Mouse (Mus musculus) embryonic facial prominence, embryonic 14.5 days (tissue): Measurements from ENCODE around the gene Pitpnm2. TPM values are rescaled to one million over a fixed set of nuclear protein-coding genes. Genes with fewer than 3 reads are reported as not detected.

Experiments used
- ATAC-seq: fragments of 200-750 bp; cut with Nextera tagmentation; 2 replicates; pipeline ENCODE4 v1.8.0; 2017; ENCODE audit warnings: low read depth, moderate number of reproducible peaks, moderate TSS enrichment
- DNase-seq: peaks from one replicate; pipeline ENCODE4 v3.0.0-alpha.2; 2015; ENCODE audit warnings: low spot score
- H3K27ac ChIP-seq: fragments of 300-500 bp; sonication (generic); replicated peaks from 2 replicates; pipeline ENCODE4 v1.5.1; 2014; ENCODE audit warnings: low read depth, mild to moderate bottlenecking, low read length, moderate library complexity
- H3K27me3 ChIP-seq: fragments of 300-500 bp; sonication (generic); replicated peaks from 2 replicates; pipeline ENCODE4 v1.6.1; 2014; ENCODE audit warnings: low read length; ENCODE audit not compliant: control insufficient read depth, insufficient read depth
- H3K36me3 ChIP-seq: fragments of 300-500 bp; sonication (generic); 2 replicates; pipeline ENCODE4 v1.6.1; 2014; ENCODE audit warnings: low read length, mixed read lengths; ENCODE audit not compliant: control insufficient read depth, insufficient read depth
- H3K4me1 ChIP-seq: fragments of 300-500 bp; sonication (generic); 2 replicates; pipeline ENCODE4 v1.6.1; 2014; ENCODE audit warnings: antibody characterized with exemption, low read length; ENCODE audit not compliant: control insufficient read depth, insufficient read depth
- H3K4me2 ChIP-seq: fragments of 300-500 bp; sonication (generic); 2 replicates; pipeline ENCODE4 v1.6.1; 2014; ENCODE audit warnings: low read depth, mild to moderate bottlenecking, low read length, moderate library complexity, mixed read lengths
- H3K4me3 ChIP-seq: fragments of 300-500 bp; sonication (generic); 2 replicates; pipeline ENCODE4 v1.5.1; 2014; ENCODE audit warnings: low read depth, mild to moderate bottlenecking, low read length
- H3K9ac ChIP-seq: fragments of 300-500 bp; sonication (generic); 2 replicates; pipeline ENCODE4 v1.6.1; 2014; ENCODE audit warnings: low read depth, mild to moderate bottlenecking, low read length, moderate library complexity, mixed read lengths
- H3K9me3 ChIP-seq: fragments of 300-500 bp; sonication (generic); 2 replicates; pipeline ENCODE4 v1.6.1; 2016; ENCODE audit warnings: low read length; ENCODE audit not compliant: control insufficient read depth
- WGBS: fragments of 180-500 bp; shearing (Covaris S2); extraction: QIAGEN DNeasy Blood & Tissue Kit; methylation state at CpG from one replicate; pipeline ENCODE4 v1.1.7; 2014; 5-methylcytosine and 5-hydroxymethylcytosine counted together
- polyA plus RNA-seq: library from polyadenylated mRNA; unstranded; fragments of >200 nt; fragmentation: Nextera tagmentation; extraction: Ambion mirVana; gene quantifications from 2 replicates; pipeline ENCODE4 v1.2.1, GENCODE M21; 2014

Pitpnm2 gene
- polyA plus RNA-seq, 1 experiment from 2014 or later: 7.6 TPM

DNA sequence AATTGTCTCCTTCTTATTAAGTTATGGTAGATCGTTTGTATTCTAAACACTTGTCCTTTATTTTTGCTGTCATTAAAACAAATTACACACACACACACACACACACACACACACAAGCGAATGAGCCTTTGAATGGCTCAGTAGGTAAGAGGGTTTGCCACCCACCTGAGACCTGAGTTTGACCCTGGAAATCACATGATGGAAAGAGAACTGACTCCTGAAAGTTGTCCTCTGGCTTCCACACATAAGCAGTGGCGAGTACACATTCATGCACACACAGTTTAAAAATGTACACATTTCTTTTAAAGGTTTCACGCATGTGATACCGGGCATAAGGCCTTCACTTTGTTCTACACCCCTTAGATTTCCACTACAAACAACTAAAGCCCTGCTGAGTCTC, 20.7 kb upstream of the Pitpnm2 start:
- no peak overlapping the region for H3K9ac ChIP-seq
- H3K4me3 ChIP-seq: no peak overlapping the region
- no peaks in the 10 kb centered on the region for H3K4me1 ChIP-seq
- peaks cover 15% of the 10 kb centered on the region for H3K36me3 ChIP-seq
- WGBS: 80% methylated on average over 5 of the region's 5 CpGs
- no peak for ATAC-seq
- H3K4me2 ChIP-seq: no peak overlapping the region
- H3K27me3 ChIP-seq: no peaks in the 10 kb centered on the region
- DNase-seq: no peak
- 0 out of 2 replicates have a peak overlapping the region, but pooled peaks have one; percentile 3 for H3K27ac ChIP-seq
- H3K9me3 ChIP-seq: no peaks in the 10 kb centered on the region

DNA sequence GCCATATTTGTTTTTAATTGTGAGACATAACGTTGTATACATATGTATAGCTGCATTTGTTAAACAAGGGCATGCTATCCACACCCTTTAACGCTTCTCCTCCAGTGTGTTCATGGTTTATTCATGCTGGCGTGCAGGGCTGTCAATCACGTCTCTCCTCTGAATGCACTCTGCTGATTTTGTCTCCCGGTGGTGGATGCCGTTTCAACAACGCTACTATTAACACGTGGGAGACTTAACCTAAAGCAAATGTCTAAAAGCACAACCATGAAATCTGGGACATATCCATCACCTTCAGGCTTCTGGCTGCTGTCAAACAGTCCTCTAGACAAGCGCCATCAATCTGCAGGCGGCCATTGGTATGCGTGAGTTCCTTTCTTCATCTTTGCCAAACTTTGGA, 20.1 kb upstream of the Pitpnm2 start:
- Histone ChIP-seq H3K27me3 (no peaks in the 10 kb centered on the region), H3K9ac (no peak overlapping the region), H3K27ac (no peak overlapping the region), H3K4me2 (no peak overlapping the region), H3K4me3 (no peak overlapping the region), H3K36me3 (peaks cover 20% of the 10 kb centered on the region), H3K4me1 (no peaks in the 10 kb centered on the region), H3K9me3 (no peaks in the 10 kb centered on the region)
- peak; percentile 60; the same call in 1 of the 2 replicates for ATAC-seq
- 38% methylated on average over 11 of the region's 11 CpGs for WGBS
- peak; percentile 66 for DNase-seq

DNA sequence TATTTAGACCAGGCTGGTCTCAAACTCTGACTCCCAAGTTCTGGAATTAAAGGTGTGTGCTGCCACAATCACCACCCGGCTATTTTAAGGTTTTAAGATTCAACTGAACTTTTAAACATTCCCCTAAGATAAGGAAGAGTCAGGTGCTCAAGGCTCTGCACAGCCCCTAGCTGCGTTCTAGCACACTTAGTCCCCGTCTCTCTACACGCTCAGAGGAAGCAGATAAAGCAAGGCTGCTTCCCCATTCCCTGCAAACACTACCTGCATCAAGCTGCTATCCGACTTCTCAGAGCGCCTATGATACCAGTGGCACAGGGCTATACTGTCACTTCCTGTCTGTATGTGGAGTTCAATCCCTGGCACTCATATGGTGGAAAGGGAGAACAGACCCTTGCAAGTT, 18.1 kb upstream of the Pitpnm2 start:
- Histone ChIP-seq H3K4me3 (no peak overlapping the region), H3K36me3 (peaks cover 25% of the 10 kb centered on the region), H3K27ac (no peak overlapping the region), H3K27me3 (no peaks in the 10 kb centered on the region), H3K4me1 (no peaks in the 10 kb centered on the region), H3K9ac (no peak overlapping the region), H3K4me2 (no peak overlapping the region), H3K9me3 (no peaks in the 10 kb centered on the region)
- DNase-seq: no peak
- ATAC-seq: no peak
- WGBS: 90% methylated on average over 6 of the region's 6 CpGs

DNA sequence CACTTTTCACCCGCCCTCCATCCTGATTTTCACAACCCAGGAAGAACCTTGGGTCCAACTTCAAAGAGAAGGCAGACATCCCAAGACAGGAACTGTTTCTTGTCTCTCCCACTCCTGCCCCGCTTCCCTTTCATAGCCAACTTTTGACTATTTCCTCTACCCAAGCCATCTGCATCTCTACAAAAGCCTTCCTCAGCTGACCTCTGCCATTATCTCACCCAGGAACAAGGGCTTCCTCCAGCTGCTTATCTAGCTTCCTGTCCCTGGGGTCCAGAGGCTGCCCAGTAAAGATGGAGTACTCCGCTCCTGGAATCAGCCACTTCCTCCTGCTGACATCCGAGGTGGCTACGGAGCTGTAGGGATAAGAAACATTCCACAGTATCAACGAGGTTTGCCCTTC, 17.3 kb upstream of the Pitpnm2 start:
- Histone ChIP-seq H3K9me3 (no peaks in the 10 kb centered on the region), H3K4me3 (no peak overlapping the region), H3K4me1 (no peaks in the 10 kb centered on the region), H3K27me3 (no peaks in the 10 kb centered on the region), H3K36me3 (peaks cover 30% of the 10 kb centered on the region), H3K27ac (no peak overlapping the region), H3K4me2 (no peak overlapping the region), H3K9ac (no peak overlapping the region)
- ATAC-seq: no peak
- WGBS: 87% methylated on average over 6 of the region's 6 CpGs
- no peak for DNase-seq

DNA sequence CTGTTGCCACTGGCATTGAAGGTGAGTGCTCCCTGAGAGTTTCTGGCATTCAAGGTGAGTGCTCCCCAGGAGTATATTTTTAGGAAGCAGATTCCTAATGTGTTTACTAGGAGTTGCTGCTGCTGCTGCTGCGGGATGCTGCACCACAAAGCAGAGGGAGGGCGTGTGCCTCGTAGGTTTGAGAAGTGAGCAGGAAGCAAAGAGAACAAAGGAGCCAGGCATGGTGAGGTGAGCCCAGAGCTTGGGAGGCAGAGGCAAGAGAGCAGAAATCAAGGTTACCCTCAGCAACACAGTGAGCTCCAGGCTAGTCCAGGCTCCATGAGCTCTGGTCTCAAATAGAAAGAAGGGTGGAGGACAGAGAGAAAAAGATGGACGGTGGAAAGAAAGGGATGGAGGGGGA, 13.7 kb upstream of the Pitpnm2 start:
- no peak overlapping the region for H3K4me2 ChIP-seq
- no peak overlapping the region for H3K27ac ChIP-seq
- WGBS: 67% methylated on average over 4 of the region's 4 CpGs
- H3K36me3 ChIP-seq: peaks cover 45% of the 10 kb centered on the region
- ATAC-seq (no peak), DNase-seq (no peak)
- no peaks in the 10 kb centered on the region for H3K4me1 ChIP-seq
- no peak overlapping the region for H3K9ac ChIP-seq
- H3K4me3 ChIP-seq: no peak overlapping the region
- no peaks in the 10 kb centered on the region for H3K9me3 ChIP-seq
- no peaks in the 10 kb centered on the region for H3K27me3 ChIP-seq

DNA sequence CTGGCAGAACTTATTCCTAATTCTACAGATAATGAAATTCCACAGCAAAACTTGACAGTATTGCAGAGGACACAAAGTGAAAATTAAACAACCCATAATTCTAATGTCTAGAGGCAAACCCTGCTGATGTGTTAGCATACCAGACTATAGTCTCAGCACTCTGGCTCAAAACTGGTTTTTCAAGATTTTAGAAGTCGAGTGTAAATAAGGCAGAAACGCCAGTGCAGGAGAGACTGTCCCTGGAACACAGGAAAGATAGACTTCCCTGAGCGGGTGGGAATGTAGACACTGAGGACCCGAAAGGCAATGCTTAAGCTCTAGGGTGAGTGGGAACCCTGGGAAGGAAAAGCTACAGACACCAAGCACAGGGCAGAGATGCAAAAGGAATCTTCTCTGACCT, 12.5 kb upstream of the Pitpnm2 start:
- H3K27me3 ChIP-seq: no peaks in the 10 kb centered on the region
- WGBS: 80% methylated on average over 4 of the region's 4 CpGs
- ATAC-seq (no peak; the same call in 1 of the 2 replicates), DNase-seq (peak; percentile 49)
- 0 out of 2 replicates have a peak overlapping the region, but pooled peaks have one; percentile 25 for H3K27ac ChIP-seq
- no peaks in the 10 kb centered on the region for H3K4me1 ChIP-seq
- H3K36me3 ChIP-seq: peaks cover 55% of the 10 kb centered on the region
- no peaks in the 10 kb centered on the region for H3K9me3 ChIP-seq
- H3K4me2 ChIP-seq: no peak overlapping the region
- H3K4me3 ChIP-seq: no peak overlapping the region
- no peak overlapping the region for H3K9ac ChIP-seq

DNA sequence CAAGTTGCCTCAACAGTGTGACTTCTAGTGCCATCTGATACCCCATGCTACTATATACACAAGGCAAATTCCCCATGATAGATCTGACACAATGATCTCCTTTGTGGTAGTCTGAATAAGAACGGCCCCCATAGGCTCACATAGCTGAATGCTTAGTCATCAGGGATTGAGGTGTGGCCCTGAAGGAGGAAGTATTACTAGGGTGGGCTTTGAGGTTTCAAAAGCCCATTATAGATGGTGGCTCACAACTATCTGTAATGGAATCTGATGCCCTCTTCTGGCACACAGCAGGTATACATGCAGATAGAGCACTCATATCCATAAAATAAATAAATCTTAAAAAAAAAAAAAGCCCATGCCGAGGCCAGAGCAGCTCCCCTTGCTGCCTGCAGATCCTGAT, 9.6 kb upstream of the Pitpnm2 start:
- no peak overlapping the region for H3K4me3 ChIP-seq
- DNase-seq (peak; percentile 61), ATAC-seq (peak; percentile 68)
- no peak overlapping the region for H3K27ac ChIP-seq
- peaks cover 64% of the 10 kb centered on the region for H3K36me3 ChIP-seq
- H3K4me2 ChIP-seq: no peak overlapping the region
- H3K9me3 ChIP-seq: no peaks in the 10 kb centered on the region
- H3K9ac ChIP-seq: no peak overlapping the region
- H3K4me1 ChIP-seq: no peaks in the 10 kb centered on the region
- 47% methylated on average over 2 of the region's 2 CpGs for WGBS
- no peaks in the 10 kb centered on the region for H3K27me3 ChIP-seq

DNA sequence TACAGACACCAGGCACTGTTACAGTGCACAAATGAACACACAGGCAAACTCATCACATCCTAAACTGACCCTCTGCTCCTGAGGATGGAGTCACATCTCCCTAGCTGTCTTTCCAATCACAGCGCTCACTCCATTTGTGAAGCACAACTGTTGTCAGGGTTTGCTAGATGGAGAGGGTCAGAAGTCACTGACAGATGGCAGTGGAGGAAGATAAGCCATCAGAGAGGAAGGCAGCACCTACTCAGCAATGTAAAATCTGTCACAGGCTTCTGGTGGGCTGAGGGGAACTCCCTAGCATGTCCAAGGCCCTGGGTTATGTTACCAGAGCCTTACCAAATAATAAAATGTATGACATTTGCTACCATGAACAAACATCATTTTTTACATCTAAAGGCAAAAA, 8.5 kb upstream of the Pitpnm2 start:
- H3K4me3 ChIP-seq: no peak overlapping the region
- no peak for DNase-seq
- no peak for ATAC-seq
- no peak overlapping the region for H3K9ac ChIP-seq
- H3K9me3 ChIP-seq: no peaks in the 10 kb centered on the region
- WGBS: 100% methylated on average over 1 of the region's 1 CpGs
- no peaks in the 10 kb centered on the region for H3K27me3 ChIP-seq
- no peaks in the 10 kb centered on the region for H3K4me1 ChIP-seq
- H3K27ac ChIP-seq: no peak overlapping the region
- no peak overlapping the region for H3K4me2 ChIP-seq
- peaks cover 74% of the 10 kb centered on the region for H3K36me3 ChIP-seq

DNA sequence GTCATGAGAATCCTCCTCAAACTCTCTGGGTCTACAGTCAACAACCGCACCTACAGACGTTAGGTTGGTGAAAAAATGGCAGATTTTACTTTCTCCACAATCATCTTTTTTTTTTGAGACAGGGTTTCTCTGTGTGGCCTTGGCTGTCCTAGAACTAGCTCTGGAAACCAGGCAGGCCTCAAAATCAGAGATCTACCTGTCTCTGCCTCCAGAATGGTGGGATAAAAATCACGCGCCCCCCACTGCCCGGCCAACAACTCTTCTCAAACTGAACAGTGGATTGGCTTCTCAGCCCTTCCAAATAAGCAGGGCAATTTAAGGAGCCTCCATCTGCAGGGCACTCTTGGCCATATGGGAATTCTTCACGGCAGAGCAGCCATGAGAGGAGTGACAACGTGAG, 5.6 kb upstream of the Pitpnm2 start:
- peaks cover 5% of the 10 kb centered on the region; the same call in 1 of the 2 replicates for H3K4me1 ChIP-seq
- no peak overlapping the region for H3K27ac ChIP-seq
- H3K4me3 ChIP-seq: no peak overlapping the region
- peaks cover 60% of the 10 kb centered on the region for H3K36me3 ChIP-seq
- WGBS: 84% methylated on average over 7 of the region's 7 CpGs
- no peak for DNase-seq
- no peaks in the 10 kb centered on the region for H3K27me3 ChIP-seq
- no peak overlapping the region for H3K4me2 ChIP-seq
- no peak for ATAC-seq
- H3K9ac ChIP-seq: no peak overlapping the region
- no peaks in the 10 kb centered on the region for H3K9me3 ChIP-seq
